In the genomic region with DNA sequence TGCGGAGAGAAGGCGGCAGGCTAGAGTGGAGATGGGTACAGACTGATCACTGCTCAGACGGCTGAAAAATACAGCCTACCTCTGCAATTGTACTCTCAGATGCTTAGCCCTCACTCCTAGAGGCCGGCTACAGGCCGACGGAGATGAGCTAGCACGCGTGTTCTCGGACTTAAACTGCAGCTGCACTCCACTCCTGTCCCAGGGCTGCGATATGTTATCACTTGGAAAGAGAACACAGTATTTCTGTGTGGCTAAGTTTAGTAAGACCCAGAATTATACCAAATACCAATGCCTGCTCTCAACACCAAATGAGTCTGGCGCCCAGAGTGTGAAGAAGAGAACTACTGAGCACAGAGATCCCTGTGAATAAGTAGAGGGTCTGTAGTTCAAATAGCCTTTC, we compare ENCODE assay signal across 17 mouse cellular contexts. TPM values are rescaled to one million over a fixed set of nuclear protein-coding genes. Genes with fewer than 3 reads are reported as not detected.
"Had no signal": no experiment of that assay in that cellular context is flagged by ENCODE, and none has a peak within 500 bp of the region (broad histone marks: within the 10 kb centered on the region; RNA-seq: fewer than 3 reads in every experiment).

No protein-coding gene starts in this region.

- H3K9me3 ChIP-seq: limb, embryonic 12.5 days; liver, embryonic 13.5 days; lung, embryonic 15.5 days; megakaryocyte, embryonic 14.5 days; midbrain, embryonic 15.5 days; neural tube, embryonic 12.5 days had no signal

- H3K27me3 ChIP-seq: limb, embryonic 12.5 days; lung, embryonic 15.5 days; midbrain, embryonic 15.5 days; neural tube, embryonic 12.5 days had no signal

- H3K4me1 ChIP-seq: limb, embryonic 12.5 days; liver, embryonic 13.5 days; lung, embryonic 15.5 days; midbrain, embryonic 15.5 days; neural tube, embryonic 12.5 days had no signal

- H3K4me3 ChIP-seq: layer of hippocampus, adult 2 months; limb, embryonic 12.5 days; liver, embryonic 13.5 days; lung, embryonic 15.5 days; megakaryocyte, embryonic 14.5 days; midbrain, embryonic 15.5 days; neural tube, embryonic 12.5 days had no signal

- ATAC-seq: liver, postnatal 0 days; midbrain, embryonic 15.5 days had no signal

- H3K36me3 ChIP-seq: limb, embryonic 12.5 days; liver, embryonic 13.5 days; lung, embryonic 15.5 days; midbrain, embryonic 15.5 days; neural tube, embryonic 12.5 days had no signal

- DNase-seq: kidney, postnatal 4 days; liver; liver, embryonic 13.5 days; liver, postnatal 0 days; lung, postnatal 14 days; thymus, postnatal 4 days had no signal

- H3K9ac ChIP-seq: limb, embryonic 12.5 days; liver, embryonic 13.5 days; liver, postnatal 0 days; lung, embryonic 15.5 days; midbrain, embryonic 15.5 days; neural tube, embryonic 12.5 days had no signal

- H3K4me2 ChIP-seq: limb, embryonic 12.5 days; liver, embryonic 13.5 days; lung, embryonic 15.5 days; midbrain, embryonic 11.5 days; midbrain, embryonic 15.5 days; neural tube, embryonic 12.5 days had no signal

- H3K27ac ChIP-seq: limb, embryonic 12.5 days; liver, embryonic 13.5 days; lung, embryonic 15.5 days; macrophage; midbrain, embryonic 15.5 days; neural tube, embryonic 12.5 days; stomach, postnatal 0 days had no signal

RNA-seq across cellular contexts. Expression of a gene that starts 23.0 kb away (rescaled TPM):
- total RNA-seq: layer of hippocampus, adult 2 months; monocyte, adult 5-6 weeks; neutrophil, adult 5-6 weeks had no signal
- polyA plus RNA-seq: limb, embryonic 12.5 days; liver, embryonic 13.5 days; macrophage; midbrain, embryonic 11.5 days; midbrain, embryonic 15.5 days; neural tube, embryonic 12.5 days had no signal
